Mouse (Mus musculus) 416B (cell line): ENCODE measurements around the gene Mup18.
"Not testable (repeated sequence)": the region's sequence is repeated elsewhere in the genome, so short reads cannot be mapped to it uniquely, and the experiment has no call there.

Source experiments
- DNase-seq: peaks from one replicate; pipeline ENCODE4 v3.0.0; 2011; ENCODE audit warnings: low read depth

Gene Mup18

DNA sequence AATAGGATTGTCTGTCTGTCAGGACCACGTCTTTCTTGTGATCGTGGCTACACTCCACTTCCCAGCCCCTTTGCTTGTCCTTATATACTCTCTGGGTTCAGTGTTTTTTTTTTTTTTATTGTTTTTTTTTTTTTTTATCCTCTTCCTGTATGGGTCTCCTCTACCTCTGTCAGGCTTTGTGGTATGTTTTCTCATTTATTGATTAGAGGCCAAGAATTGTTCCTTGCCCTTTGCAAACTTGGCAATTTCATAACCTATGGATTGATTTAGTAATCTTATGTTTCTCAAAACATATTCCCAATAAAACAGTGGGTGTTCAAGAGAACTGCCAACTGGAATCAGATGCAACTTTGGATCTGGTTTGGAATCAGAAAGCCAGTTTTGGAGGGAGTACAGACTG, at the start of gene Mup18:
Gene Mup18, minus strand, starts transcription at position 101 of the 400 bp plus-strand sequence.
- DNase-seq: not testable (repeated sequence)

DNA sequence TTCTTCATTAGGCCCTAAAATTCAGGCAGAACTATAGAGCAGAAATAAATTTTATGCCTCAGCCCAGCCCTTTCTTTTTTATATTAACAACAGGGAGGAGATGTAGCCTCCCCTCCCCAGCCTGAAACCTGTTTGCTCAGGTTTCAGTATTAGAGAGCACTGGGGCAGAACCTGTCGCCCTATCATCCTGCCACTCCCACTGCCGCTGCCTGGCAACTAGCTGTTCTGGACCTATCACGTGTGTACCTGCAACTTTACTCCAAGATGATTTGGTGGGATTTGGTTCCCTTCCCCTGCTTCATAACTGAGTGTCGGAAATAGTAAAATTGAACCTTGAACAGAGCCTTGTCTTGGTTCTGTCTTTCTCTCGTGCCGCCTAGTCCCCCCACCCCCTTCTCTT, 40.4 kb upstream of the Mup18 start:
- not testable (repeated sequence) for DNase-seq
